Mouse (Mus musculus): ENCODE data around the gene Gm11569.

GRCm38 (mm10) chr11:99768410-99768809 is 30.3 kb downstream of the Gm11569 start:
- TF ChIP-seq GATA1 (IDR thresholded peaks at IDR 0.05; ENCODE audit: low read length) = no peak
- no peak for TF ChIP-seq TAL1 (IDR thresholded peaks at IDR 0.05; ENCODE audit: low read length)

Data from erythroblast, embryonic 14.5 days (primary cell).